Mouse (Mus musculus) heart, postnatal 25 days (tissue): Measurements from ENCODE around the gene Lgals3bp. TPM values are rescaled to one million over a fixed set of nuclear protein-coding genes. Genes with fewer than 3 reads are reported as not detected.
A peak's percentile ranks its signal among the peaks of the same experiment; 100 is the strongest.

Experiments
- DNase-seq: peaks from one replicate; pipeline ENCODE4 v3.0.0; 2022; ENCODE audit warnings: low spot score
- intact Hi-C: fragments of 180-260 bp; cut with DNase I; formaldehyde crosslinking; loops from one replicate; pipeline ENCODE4 v1.15.1; 2025
- total RNA-seq, 2 experiments: library from RNA; stranded (reverse); gene quantifications; 2 replicates each; pipeline ENCODE4 v1.2.3; 2021

Lgals3bp gene
- total RNA-seq, 2 experiments from 2014 or later = 19.2 to 24.0 TPM

GRCm38 (mm10) chr11:118424621-118425335 lies 22.9 kb upstream of the Lgals3bp start:
- intact Hi-C loops = no loop called here
- DNase-seq = no peak

GRCm38 (mm10) chr11:118423266-118423971 lies 21.5 kb upstream of the Lgals3bp start:
- intact Hi-C loops = loop anchor here (1.0 to 2.0 kb wide), 2 partner anchors 20 to 67 kb away; no protein-coding TSS in a partner anchor
- DNase-seq = peak; percentile 70

GRCm38 (mm10) chr11:118420261-118420660 lies 18.4 kb upstream of the Lgals3bp start:
- intact Hi-C loops = no loop called here
- DNase-seq = no peak

GRCm38 (mm10) chr11:118418834-118419504 lies 17.1 kb upstream of the Lgals3bp start, which contains the start of gene Cant1:
Cant1 (minus strand) TSS chr11:118419086.
- intact Hi-C loops = no loop called here

GRCm38 (mm10) chr11:118418442-118418833 lies 16.5 kb upstream of the Lgals3bp start:
- intact Hi-C loops = no loop called here

More at GRCm38 (mm10) chr11:118418834-118419504, 17.1 kb upstream of the Lgals3bp start, which contains the start of gene Cant1:
- peak; percentile 98 for DNase-seq

GRCm38 (mm10) chr11:118417496-118417895 lies 15.6 kb upstream of the Lgals3bp start:
- intact Hi-C loops = no loop called here
- DNase-seq = no peak

More at GRCm38 (mm10) chr11:118418442-118418833, 16.5 kb upstream of the Lgals3bp start:
- DNase-seq = no peak

GRCm38 (mm10) chr11:118416046-118416445 lies 14.2 kb upstream of the Lgals3bp start:
- DNase-seq = no peak
- intact Hi-C loops = no loop called here

GRCm38 (mm10) chr11:118415630-118416029 lies 13.7 kb upstream of the Lgals3bp start:
- DNase-seq = no peak
- intact Hi-C loops = no loop called here

GRCm38 (mm10) chr11:118414270-118414669 lies 12.4 kb upstream of the Lgals3bp start:
- no peak for DNase-seq
- intact Hi-C loops = no loop called here

GRCm38 (mm10) chr11:118413055-118413454 lies 11.2 kb upstream of the Lgals3bp start:
- no peak for DNase-seq
- intact Hi-C loops = no loop called here

GRCm38 (mm10) chr11:118412601-118413000 lies 10.7 kb upstream of the Lgals3bp start:
- intact Hi-C loops = no loop called here
- no peak for DNase-seq

GRCm38 (mm10) chr11:118411271-118411670 lies 9.4 kb upstream of the Lgals3bp start:
- intact Hi-C loops = no loop called here
- DNase-seq = no peak

GRCm38 (mm10) chr11:118410479-118410878 lies 8.6 kb upstream of the Lgals3bp start:
- intact Hi-C loops = no loop called here
- DNase-seq = no peak

GRCm38 (mm10) chr11:118410073-118410444 lies 8.2 kb upstream of the Lgals3bp start:
- DNase-seq = no peak

GRCm38 (mm10) chr11:118409106-118410072 lies 7.5 kb upstream of the Lgals3bp start:
- no peak for DNase-seq
- intact Hi-C loops = no loop called here

More at GRCm38 (mm10) chr11:118410073-118410444, 8.2 kb upstream of the Lgals3bp start:
- intact Hi-C loops = no loop called here

GRCm38 (mm10) chr11:118408051-118408740 lies 6.3 kb upstream of the Lgals3bp start:
- DNase-seq = no peak
- intact Hi-C loops = no loop called here

GRCm38 (mm10) chr11:118407318-118407910 lies 5.5 kb upstream of the Lgals3bp start:
- DNase-seq = no peak
- intact Hi-C loops = no loop called here

- DNase-seq = no peak
- intact Hi-C loops = no loop called here
Measured at GRCm38 (mm10) chr11:118406521-118406920, 4.6 kb upstream of the Lgals3bp start.
